Mouse (Mus musculus) heart, postnatal 0 days (tissue): Measurements from ENCODE around the gene 2310030G06Rik. TPM values are rescaled to one million over a fixed set of nuclear protein-coding genes. Genes with fewer than 3 reads are reported as not detected.
A peak's percentile ranks its signal among the peaks of the same experiment; 100 is the strongest.

ENCODE experiments used
- ATAC-seq: fragments of 200-750 bp; cut with Nextera tagmentation; 2 replicates; pipeline ENCODE4 v1.8.0; 2017; ENCODE audit warnings: low read depth, moderate number of reproducible peaks, moderate library complexity; ENCODE audit not compliant: insufficient read depth
- DNase-seq: peaks from one replicate; pipeline ENCODE4 v3.0.0-alpha.2; 2016; ENCODE audit warnings: low spot score
- H3K27ac ChIP-seq: fragments of 300-500 bp; sonication (generic); 2 replicates; pipeline ENCODE4 v1.5.1; 2014; ENCODE audit warnings: low read depth, mild to moderate bottlenecking
- H3K27me3 ChIP-seq: fragments of 300-500 bp; sonication (generic); 2 replicates; pipeline ENCODE4 v1.6.1; 2014; ENCODE audit warnings: low read length, mixed read lengths; ENCODE audit not compliant: control insufficient read depth, insufficient read depth
- H3K36me3 ChIP-seq: fragments of 300-500 bp; sonication (generic); replicated peaks from 2 replicates; pipeline ENCODE4 v1.6.1; 2014; ENCODE audit warnings: low read length, mixed read lengths; ENCODE audit not compliant: control insufficient read depth, insufficient read depth
- H3K4me1 ChIP-seq: fragments of 300-500 bp; sonication (generic); 2 replicates; pipeline ENCODE4 v1.6.1; 2014; ENCODE audit warnings: antibody characterized with exemption; ENCODE audit not compliant: control insufficient read depth, insufficient read depth
- H3K4me2 ChIP-seq: fragments of 300-500 bp; sonication (generic); 2 replicates; pipeline ENCODE4 v1.6.1; 2014; ENCODE audit warnings: low read depth, mild to moderate bottlenecking, low read length, moderate library complexity
- H3K4me3 ChIP-seq: fragments of 300-500 bp; sonication (generic); 2 replicates; pipeline ENCODE4 v1.5.1; 2014; ENCODE audit warnings: low read depth, low read length
- H3K9ac ChIP-seq: fragments of 300-500 bp; sonication (generic); replicated peaks from 2 replicates; pipeline ENCODE4 v1.6.1; 2014; ENCODE audit warnings: low read depth, low read length, mixed read lengths
- H3K9me3 ChIP-seq: fragments of 300-500 bp; sonication (generic); replicated peaks from 2 replicates; pipeline ENCODE4 v1.6.1; 2016; ENCODE audit warnings: low read length; ENCODE audit not compliant: control insufficient read depth
- CTCF ChIP-seq: IDR thresholded peaks from 2 replicates; pipeline ENCODE4 v1.5.1; 2016; ENCODE audit warnings: antibody characterized with exemption, control low read depth, low read depth
- EP300 ChIP-seq: IDR thresholded peaks from 2 replicates; pipeline ENCODE4 v1.6.1; 2016; ENCODE audit warnings: antibody characterized with exemption, low read depth
- WGBS: fragments of 180-500 bp; shearing (Covaris S2); extraction: QIAGEN DNeasy Blood & Tissue Kit; methylation state at CpG from one replicate; pipeline ENCODE4 v1.1.7; 2014; 5-methylcytosine and 5-hydroxymethylcytosine counted together
- polyA plus RNA-seq: library from polyadenylated mRNA; unstranded; fragments of >200 nt; fragmentation: Nextera tagmentation; extraction: Ambion mirVana; gene quantifications from 2 replicates; pipeline ENCODE4 v1.2.1, GENCODE M21; 2015
- total RNA-seq: library from RNA; depleted of rRNA; stranded (reverse); fragments of >200 nt; gene quantifications from 2 replicates; pipeline ENCODE4 v1.2.3, GENCODE M21; 2014; ENCODE audit warnings: low replicate concordance

The 2310030G06Rik gene
- total and polyA plus RNA-seq, 2 experiments from 2014 or later = 3.6 to 10.6 TPM

- WGBS = under 1% methylated on average over 42 of the region's 51 CpGs
- no peak for TF ChIP-seq CTCF
- no peak for TF ChIP-seq EP300
- Histone ChIP-seq H3K27ac (peak within 1 kb of the TSS; percentile 63), H3K9ac (peak within 1 kb of the TSS; percentile 84), H3K4me2 (peak within 1 kb of the TSS; percentile 80), H3K27me3 (no peaks in the 10 kb centered on the region), H3K36me3 (peaks cover 27% of the 10 kb centered on the region; the same call in 1 of the 2 replicates), H3K4me1 (peaks cover 14% of the 10 kb centered on the region; the same call in 1 of the 2 replicates), H3K9me3 (no peaks in the 10 kb centered on the region), H3K4me3 (peak within 1 kb of the TSS; percentile 92)
- ATAC-seq (peak; percentile 63), DNase-seq (peak; percentile 75)
These were observed 28.8 kb upstream of the 2310030G06Rik start, which contains the start of the genes Alg9 and 1110032A03Rik for GRCm38 (mm10) chr9:50774991-50775612. Gene Alg9 (plus strand): TSS chr9:50775019. Gene 1110032A03Rik (minus strand): TSS chr9:50775520.

- DNase-seq = no peak
- WGBS = 74% methylated on average over 4 of the region's 4 CpGs
- H3K4me3 ChIP-seq = no peak overlapping the region
- H3K36me3 ChIP-seq = peaks cover 16% of the 10 kb centered on the region; the same call in 1 of the 2 replicates
- no peaks in the 10 kb centered on the region for H3K9me3 ChIP-seq
- peaks cover 21% of the 10 kb centered on the region; the same call in 1 of the 2 replicates for H3K4me1 ChIP-seq
- TF ChIP-seq EP300 (no peak), CTCF (no peak)
- no peak for ATAC-seq
- H3K27me3 ChIP-seq = no peaks in the 10 kb centered on the region
- H3K9ac ChIP-seq = 0 out of 2 replicates have a peak overlapping the region, but pooled peaks have one; percentile 84
- peak overlapping the region; percentile 80 for H3K4me2 ChIP-seq
- H3K27ac ChIP-seq = no peak overlapping the region
These were observed 27.7 kb upstream of the 2310030G06Rik start for GRCm38 (mm10) chr9:50774026-50774462.

DNA sequence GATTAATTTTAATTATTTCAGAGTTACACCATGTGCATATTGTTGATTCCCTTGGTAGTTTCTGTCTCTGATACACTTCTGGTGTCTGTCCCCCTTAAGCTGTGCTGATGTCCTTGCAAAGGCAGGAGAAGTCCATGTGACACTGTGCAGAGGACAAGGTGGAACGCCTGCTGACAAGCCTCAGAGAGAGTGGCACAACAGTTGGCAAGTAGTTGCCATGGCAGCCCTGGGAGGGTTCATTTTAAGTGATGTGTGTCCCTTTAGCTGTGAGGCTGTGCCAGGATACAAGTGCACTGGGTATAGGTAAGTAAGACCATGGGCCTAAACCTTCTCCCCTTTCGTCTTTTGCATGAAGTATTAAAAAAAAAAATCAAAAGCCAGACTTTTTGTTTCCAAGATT lies 23.7 kb upstream of the 2310030G06Rik start:
- Histone ChIP-seq H3K36me3 (peaks cover 13% of the 10 kb centered on the region; the same call in 1 of the 2 replicates), H3K9ac (no peak overlapping the region), H3K9me3 (no peaks in the 10 kb centered on the region), H3K4me2 (no peak overlapping the region), H3K4me1 (peaks cover 23% of the 10 kb centered on the region), H3K4me3 (no peak overlapping the region), H3K27ac (no peak overlapping the region), H3K27me3 (no peaks in the 10 kb centered on the region)
- 70% methylated on average over 2 of the region's 2 CpGs for WGBS
- TF ChIP-seq CTCF (no peak), EP300 (no peak)
- DNase-seq (no peak), ATAC-seq (no peak)

GRCm38 (mm10) chr9:50768107-50769002 lies 22.0 kb upstream of the 2310030G06Rik start, which contains the start of gene Fdxacb1:
Gene Fdxacb1 (plus strand): TSS chr9:50768236.
- no peaks in the 10 kb centered on the region for H3K27me3 ChIP-seq
- TF ChIP-seq CTCF = no peak; the same call in none of the 2 replicates
- peak; percentile 82 for TF ChIP-seq EP300
- peak within 1 kb of the TSS; percentile 55 for H3K9ac ChIP-seq
- peak within 1 kb of the TSS; percentile 57 for H3K4me3 ChIP-seq
- DNase-seq = peak; percentile 99
- ATAC-seq = peak; percentile 96
- peaks cover 13% of the 10 kb centered on the region; the same call in 1 of the 2 replicates for H3K36me3 ChIP-seq
- peak within 1 kb of the TSS; percentile 88 for H3K27ac ChIP-seq
- no peaks in the 10 kb centered on the region for H3K9me3 ChIP-seq
- H3K4me2 ChIP-seq = peak within 1 kb of the TSS; percentile 76
- H3K4me1 ChIP-seq = peaks cover 19% of the 10 kb centered on the region
- WGBS = 2% methylated on average over 59 of the region's 59 CpGs

- TF ChIP-seq CTCF (no peak), EP300 (no peak; the same call in 1 of the 2 replicates)
- H3K27ac ChIP-seq = peak overlapping the region; percentile 88
- ATAC-seq (no peak; the same call in 1 of the 2 replicates), DNase-seq (no peak)
- H3K27me3 ChIP-seq = no peaks in the 10 kb centered on the region
- H3K9ac ChIP-seq = peak overlapping the region; percentile 55
- no peaks in the 10 kb centered on the region for H3K9me3 ChIP-seq
- 4% methylated on average over 17 of the region's 17 CpGs for WGBS
- H3K36me3 ChIP-seq = peaks cover 13% of the 10 kb centered on the region; the same call in 1 of the 2 replicates
- peak overlapping the region; percentile 76 for H3K4me2 ChIP-seq
- H3K4me1 ChIP-seq = peaks cover 19% of the 10 kb centered on the region
- H3K4me3 ChIP-seq = peak overlapping the region; percentile 57
These were observed 21.3 kb upstream of the 2310030G06Rik start for GRCm38 (mm10) chr9:50767531-50768106.
